ENCODE assay signal across 1 mouse cellular context in genomic region chr11:117325468-117326139, GRCm38 (mm10).
A peak's percentile ranks its signal among the peaks of the same experiment; 100 is the strongest.
TF ChIP-seq lines count a peak whose summit lies in the region.

No protein-coding gene starts in this region.

TF ChIP-seq in MEL, 35 proteins besides CTCF, POLR2A, EP300 and RAD21 (continued from another document):
- no peak; the same call in 1 of the 2 replicates for TF ChIP-seq CHD2 (IDR thresholded peaks at IDR 0.05; ENCODE audit: low read length)
- TF ChIP-seq SMC3 (IDR thresholded peaks at IDR 0.05; ENCODE audit: low read depth, low read length) = no peak; the same call in 1 of the 2 replicates
- TF ChIP-seq ETS1 (IDR thresholded peaks at IDR 0.05; ENCODE audit: low read depth, low read length) = no peak; the same call in 1 of the 2 replicates
- no peak for TF ChIP-seq TAL1 (IDR thresholded peaks at IDR 0.05; ENCODE audit: low read length)
- peak; percentile 81; the same call in 1 of the 2 replicates for TF ChIP-seq SIN3A (IDR thresholded peaks at IDR 0.05; ENCODE audit: low read length)
